8 mouse cellular contexts compared by ENCODE assay signal in genomic region chr6:48048426-48049272, GRCm38 (mm10). TPM values are rescaled to one million over a fixed set of nuclear protein-coding genes. Genes with fewer than 3 reads are reported as not detected.
A peak's percentile ranks its signal among the peaks of the same experiment; 100 is the strongest.
DNase-seq lines count a peak whose midpoint lies in the region; ATAC-seq and TF ChIP-seq lines count a peak whose summit lies in the region.

Gene Zfp777, minus strand, starts transcription at chr6:48048911.

- peak; percentile 68 for ATAC-seq in Patski
- ATAC-seq in hindbrain, embryonic 13.5 days (ENCODE audit: low FRiP score) = peak; percentile 92

- under 1% methylated on average over 82 of the region's 82 CpGs for WGBS in hindbrain, embryonic 13.5 days

- peak; percentile 81 for TF ChIP-seq CTCF in Patski (IDR thresholded peaks at IDR 0.05)

- POLR2A ChIA-PET in Patski (lab: Charles Lee) = interaction anchor here (1.0 kb wide), 1 partner anchor 70 kb away, joined by 3 read pairs; no protein-coding TSS in a partner anchor

- peak within 1 kb of the TSS; percentile 92 for H3K27ac ChIP-seq in hindbrain, embryonic 13.5 days

- H3K4me2 ChIP-seq in hindbrain, embryonic 13.5 days = peak within 1 kb of the TSS; percentile 82

- H3K4me1 ChIP-seq in hindbrain, embryonic 13.5 days (replicated peaks) = peaks cover 25% of the 10 kb centered on the region

- no peaks in the 10 kb centered on the region for H3K27me3 ChIP-seq in Patski
- H3K27me3 ChIP-seq in hindbrain, embryonic 13.5 days = no peaks in the 10 kb centered on the region

- in situ Hi-C loops in Patski (cut with MboI; ENCODE audit: low pct_unique_long_range_greater_than_20kb) = no loop called here

- peak; percentile 27 for DNase-seq in Patski (ENCODE audit: low read depth, low spot score)
- peak; percentile 86 to 88 for DNase-seq in cerebellum, postnatal 14 days
- DNase-seq in frontal cortex, postnatal 14 days (ENCODE audit: low spot score in 2 of 2) = peak; percentile 71 to 73
- peak; percentile 58 for DNase-seq in left cerebral cortex, adult 11 months (ENCODE audit: low spot score)
- peak; percentile 90 to 94 for DNase-seq in lung, postnatal 4 days
- peak; percentile 82 for DNase-seq in retina, postnatal 7 days (ENCODE audit: low read depth, low spot score)
- DNase-seq in urinary bladder, adult 2 months (ENCODE audit: low spot score) = peak; percentile 71

- peaks cover 15% of the 10 kb centered on the region for H3K36me3 ChIP-seq in hindbrain, embryonic 13.5 days

- H3K4me3 ChIP-seq in hindbrain, embryonic 13.5 days = peak within 1 kb of the TSS; percentile 87

- H3K9me3 ChIP-seq in hindbrain, embryonic 13.5 days = no peaks in the 10 kb centered on the region

- peak within 1 kb of the TSS; percentile 88 for H3K9ac ChIP-seq in hindbrain, embryonic 13.5 days

- CTCF ChIA-PET in Patski (lab: Charles Lee) = interaction anchor here (1.0 kb wide), 1 partner anchor 32 kb away, joined by 3 read pairs; no protein-coding TSS in a partner anchor

RNA-seq across cellular contexts. Expression of gene Zfp777, which starts in this region (rescaled TPM):
- 36.1 TPM for polyA plus RNA-seq in Patski (2021)
- 8.5 and 8.9 TPM in 2 replicates for polyA plus RNA-seq in hindbrain, embryonic 13.5 days (2015; fragmentation: Nextera tagmentation; extraction: Ambion mirVana)
- 8.8 and 14.6 TPM in 2 replicates for polyA plus RNA-seq in urinary bladder, adult 2 months (2012; rRNA removed)

Comparison
In these comparisons a context has a peak if more than half of its experiments do, and no peak if none do; other contexts are left out.
1. Peak in every context shown above with its lines: DNase-seq, ATAC-seq, H3K4me3 ChIP-seq and H3K27ac ChIP-seq.
2. DNase-seq: peak in every context shown above with its lines; median percentile 92 in lung, postnatal 4 days; 87 in cerebellum, postnatal 14 days; 82 in retina, postnatal 7 days; 72 in frontal cortex, postnatal 14 days; 71 in urinary bladder, adult 2 months; 58 in left cerebral cortex, adult 11 months; 27 in Patski.